Mouse (Mus musculus) MEL-GATA-1-ER (cell line): ENCODE results near the gene Mag.
"Not testable (repeated sequence)": the region's sequence is repeated elsewhere in the genome, so short reads cannot be mapped to it uniquely, and the experiment has no call there.

ENCODE experiments used
- DNase-seq: peaks from one replicate; pipeline ENCODE4 v3.0.0-alpha.2; 2012; ENCODE audit warnings: low read depth; ENCODE audit errors: extremely low read depth

Gene Mag

DNA sequence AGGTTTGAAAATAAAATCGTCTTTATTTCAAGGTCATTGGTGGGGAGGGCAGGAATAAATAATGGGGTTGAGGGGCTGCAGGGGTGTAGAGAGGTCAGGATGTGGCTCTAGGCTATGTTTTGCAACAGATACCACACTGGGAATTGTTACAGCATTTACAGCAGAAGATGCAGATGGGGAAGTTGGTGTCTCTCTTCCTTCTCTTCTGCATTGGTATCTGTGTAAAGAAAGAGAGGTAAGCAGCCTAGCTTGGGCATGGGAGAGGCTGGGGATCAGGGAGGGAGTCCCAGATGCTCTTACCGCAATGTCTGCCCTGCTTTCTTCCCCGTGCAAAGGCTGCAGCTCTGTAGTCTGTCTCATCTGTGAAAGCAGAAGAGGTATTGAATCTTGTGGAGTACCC is 27.7 kb upstream of the Mag start:
- DNase-seq, result not testable (repeated sequence)

DNA sequence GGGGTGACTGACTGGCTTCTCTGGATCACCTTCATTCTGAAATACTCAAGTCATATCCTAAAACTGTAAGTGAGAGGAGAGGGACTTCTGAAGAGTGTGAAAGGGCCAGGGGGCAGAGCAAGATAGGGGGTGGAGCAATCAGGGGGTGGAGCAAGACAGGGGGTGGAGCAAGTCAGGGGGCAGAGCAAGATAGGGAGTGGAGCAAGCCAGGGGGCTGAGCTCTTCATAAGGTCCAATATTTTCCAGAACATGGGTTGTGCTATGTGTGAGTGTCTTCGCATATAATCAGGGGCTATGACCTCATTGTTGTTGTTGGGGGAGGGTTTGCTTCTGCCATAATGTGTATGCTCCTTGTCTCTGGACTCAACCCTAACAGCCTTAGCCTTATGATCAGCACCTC is 25.4 kb upstream of the Mag start:
- DNase-seq, result not testable (repeated sequence)

DNA sequence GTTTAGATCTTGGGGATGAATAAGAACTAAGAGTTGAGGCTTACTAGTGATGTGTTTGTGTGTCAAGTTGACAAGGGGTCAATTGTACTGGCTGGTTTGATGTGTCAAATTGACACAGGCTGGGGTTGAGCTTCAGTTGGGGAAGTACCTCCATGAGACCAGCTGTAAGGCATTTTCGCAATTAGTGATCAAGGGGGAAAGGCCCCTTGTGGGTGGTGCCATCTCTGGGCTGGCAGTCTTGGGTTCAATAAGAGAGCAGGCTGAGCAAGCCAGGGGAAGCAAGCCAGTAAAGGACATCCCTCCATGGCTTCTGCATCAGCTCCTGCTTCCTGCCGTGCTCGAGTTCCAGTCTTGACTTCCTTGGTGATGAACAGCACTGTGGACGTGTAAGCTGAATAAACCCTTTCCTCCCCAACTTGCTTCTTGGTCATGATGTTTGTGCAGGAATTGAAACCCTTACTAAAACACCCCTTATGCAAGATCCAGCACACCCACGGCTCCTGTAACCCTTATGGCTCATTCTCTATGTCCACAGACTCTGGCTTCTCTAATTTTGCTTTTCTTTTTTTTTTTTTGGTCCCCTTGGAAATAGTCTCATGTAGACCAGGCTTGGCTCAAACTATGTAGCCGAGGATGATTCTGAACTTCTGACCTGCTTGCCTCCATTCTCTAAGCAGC is 20.9 kb upstream of the Mag start:
- DNase-seq, result not testable (repeated sequence)

DNA sequence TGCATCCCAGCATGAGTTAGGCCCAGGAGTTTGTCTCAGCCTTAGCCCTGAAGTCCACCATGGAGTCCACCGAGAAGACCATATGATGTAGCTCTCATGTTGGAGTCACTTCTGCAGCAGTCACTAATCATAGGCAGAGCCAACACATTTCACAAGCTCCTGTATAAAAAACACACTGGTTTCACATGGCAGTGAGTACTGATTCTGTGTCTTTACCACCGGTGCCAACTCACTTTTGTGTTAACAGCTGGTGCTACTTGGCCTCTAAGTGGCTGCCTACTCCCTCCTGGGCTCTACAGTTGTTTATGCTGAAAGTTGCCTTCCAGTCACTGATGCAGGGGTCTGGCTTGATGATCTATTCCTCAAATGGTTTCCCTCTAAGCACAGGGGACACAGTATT is 9.9 kb upstream of the Mag start, which contains the start of gene Hamp2:
Hamp2 (minus strand) TSS at position 101 of the 400 bp plus-strand sequence.
- not testable (repeated sequence) for DNase-seq

DNA sequence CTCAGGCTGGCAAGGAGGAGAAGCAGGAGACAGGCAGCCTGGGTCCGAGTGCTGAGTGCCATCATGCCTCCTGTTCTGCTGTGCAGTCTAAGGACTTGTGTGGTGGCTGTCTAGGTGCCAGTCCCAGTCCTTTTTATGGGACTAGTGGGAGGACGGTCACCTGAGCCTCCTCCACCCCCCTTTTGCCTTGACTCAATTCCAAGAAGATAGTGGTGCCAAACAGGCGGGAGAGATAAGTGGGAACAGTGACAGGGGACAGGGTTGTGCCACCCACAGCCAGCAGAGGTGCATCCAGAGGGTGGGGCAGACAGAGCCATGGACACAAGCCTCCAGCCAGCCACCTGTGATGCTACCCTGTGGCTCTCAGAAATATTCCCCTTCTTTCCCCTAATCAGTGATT is 9.4 kb upstream of the Mag start:
- no peak for DNase-seq

DNA sequence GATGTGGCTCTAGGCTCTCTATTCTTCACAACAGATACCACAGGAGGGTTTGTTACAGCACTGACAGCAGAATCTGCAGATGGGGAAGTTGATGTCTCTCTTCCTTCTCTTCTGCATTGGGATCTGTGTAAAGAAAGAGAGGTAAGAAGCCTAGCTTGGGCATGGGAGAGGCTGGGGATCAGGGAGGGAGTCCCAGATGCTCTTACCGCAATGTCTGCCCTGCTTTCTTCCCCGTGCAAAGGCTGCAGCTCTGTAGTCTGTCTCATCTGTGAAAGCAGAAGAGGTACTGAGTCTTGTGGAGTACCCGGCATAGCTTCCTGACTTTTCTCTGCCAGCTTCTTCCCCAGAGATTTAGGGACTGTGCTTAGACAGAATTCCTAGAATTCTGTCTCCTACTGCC is 7.8 kb upstream of the Mag start:
- DNase-seq, result not testable (repeated sequence)

DNA sequence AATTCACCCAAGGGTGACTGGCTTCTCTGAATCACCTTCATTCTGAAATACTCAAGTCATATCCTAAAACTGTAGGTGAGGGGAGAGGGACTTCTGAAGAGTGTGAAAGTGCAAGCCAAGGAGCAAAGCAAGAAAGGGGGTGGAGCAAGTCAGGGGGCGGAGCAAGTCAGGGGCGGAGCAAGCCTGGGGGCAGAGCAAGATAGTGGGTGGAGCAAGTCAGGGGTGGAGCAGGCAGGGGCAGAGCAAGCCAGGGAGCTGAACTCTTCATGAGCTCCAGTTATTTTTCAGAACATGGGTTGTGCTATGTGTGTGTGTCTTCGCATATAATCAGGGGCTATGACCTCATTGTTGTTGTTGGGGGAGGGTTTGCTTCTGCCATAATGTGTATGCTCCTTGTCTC is 5.5 kb upstream of the Mag start:
- DNase-seq, result peak; percentile 36

DNA sequence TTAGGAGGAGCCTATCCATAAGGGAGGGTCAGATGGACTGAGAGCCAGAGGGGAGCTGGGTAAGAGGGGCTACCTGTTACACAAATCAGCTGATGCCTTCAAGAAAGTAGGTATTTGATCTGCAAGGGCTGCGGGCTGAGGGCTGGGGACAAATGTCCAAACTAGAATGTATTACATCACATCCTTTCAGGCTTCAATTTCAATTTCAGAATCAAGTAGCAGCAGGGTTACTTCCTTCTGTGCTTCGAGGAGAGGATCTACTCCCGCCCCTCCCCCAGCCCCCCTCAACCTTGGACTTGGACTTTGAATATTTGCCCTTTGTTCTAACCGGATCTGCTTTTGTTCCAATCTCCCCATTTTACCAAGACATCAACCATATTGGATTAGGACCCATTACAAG is 2.5 kb upstream of the Mag start:
- no peak for DNase-seq

DNA sequence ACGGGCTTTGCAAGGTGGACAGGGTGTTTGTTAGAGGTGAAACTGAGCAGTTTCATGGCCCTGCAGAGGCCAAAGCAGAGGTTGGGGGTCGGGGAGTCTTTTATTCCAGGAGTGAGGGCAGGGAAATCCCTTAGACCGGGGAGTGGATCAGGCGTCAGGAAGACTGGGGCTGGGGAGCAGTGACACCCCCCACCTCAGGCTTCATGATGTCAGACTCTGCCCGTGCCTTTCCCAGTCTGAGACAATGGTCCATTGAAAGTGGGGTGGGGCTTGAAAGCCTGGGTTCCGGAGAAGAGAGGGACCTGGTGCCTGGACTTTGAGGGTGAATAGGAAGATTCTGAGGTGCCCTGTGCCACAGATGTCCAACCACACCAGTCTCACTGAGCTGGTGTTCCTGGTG is 2.0 kb upstream of the Mag start:
- no peak for DNase-seq

DNA sequence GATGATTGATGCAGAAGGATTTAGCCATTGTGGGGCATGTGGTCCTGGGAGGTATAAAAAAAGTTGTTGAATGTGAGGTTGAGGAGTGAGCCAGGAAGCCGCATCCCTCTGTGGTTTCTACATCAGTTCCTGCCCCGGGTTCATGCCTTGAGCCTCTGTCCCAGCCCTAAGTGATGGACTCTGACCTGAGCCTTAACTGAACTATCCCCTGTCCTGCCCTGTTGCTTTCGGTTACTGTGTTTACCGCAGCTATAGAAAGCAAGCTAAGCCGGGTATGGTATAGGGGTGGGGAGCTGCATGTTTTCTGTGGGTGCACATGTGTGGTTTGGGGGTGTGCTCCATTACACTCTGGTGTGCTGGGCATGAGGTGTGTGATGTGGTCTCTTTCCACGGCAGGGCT is 4.9 kb downstream of the Mag start:
- no peak for DNase-seq

DNA sequence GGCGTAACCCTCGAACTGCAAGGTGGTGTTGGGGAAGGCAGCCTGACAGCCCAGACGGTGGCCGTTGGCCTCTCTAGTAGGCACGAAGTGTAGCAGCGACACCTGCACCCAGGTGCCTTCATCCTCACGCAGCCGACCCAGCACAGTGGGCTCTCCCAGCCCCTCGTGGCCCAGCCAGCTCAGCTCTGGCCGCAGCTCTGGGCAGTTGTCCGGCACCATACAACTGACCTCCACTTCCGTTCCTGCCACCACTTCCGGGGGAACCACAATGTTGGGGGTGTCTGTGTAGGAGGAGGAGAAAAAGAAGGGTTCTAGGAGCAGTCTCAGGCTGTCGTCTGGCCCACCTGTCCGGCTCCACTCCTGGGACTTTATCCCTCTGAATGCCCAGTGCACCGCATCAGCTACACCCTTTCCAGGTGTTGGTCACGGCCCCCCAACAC is 5.7 kb downstream of the Mag start:
- DNase-seq, result no peak

DNA sequence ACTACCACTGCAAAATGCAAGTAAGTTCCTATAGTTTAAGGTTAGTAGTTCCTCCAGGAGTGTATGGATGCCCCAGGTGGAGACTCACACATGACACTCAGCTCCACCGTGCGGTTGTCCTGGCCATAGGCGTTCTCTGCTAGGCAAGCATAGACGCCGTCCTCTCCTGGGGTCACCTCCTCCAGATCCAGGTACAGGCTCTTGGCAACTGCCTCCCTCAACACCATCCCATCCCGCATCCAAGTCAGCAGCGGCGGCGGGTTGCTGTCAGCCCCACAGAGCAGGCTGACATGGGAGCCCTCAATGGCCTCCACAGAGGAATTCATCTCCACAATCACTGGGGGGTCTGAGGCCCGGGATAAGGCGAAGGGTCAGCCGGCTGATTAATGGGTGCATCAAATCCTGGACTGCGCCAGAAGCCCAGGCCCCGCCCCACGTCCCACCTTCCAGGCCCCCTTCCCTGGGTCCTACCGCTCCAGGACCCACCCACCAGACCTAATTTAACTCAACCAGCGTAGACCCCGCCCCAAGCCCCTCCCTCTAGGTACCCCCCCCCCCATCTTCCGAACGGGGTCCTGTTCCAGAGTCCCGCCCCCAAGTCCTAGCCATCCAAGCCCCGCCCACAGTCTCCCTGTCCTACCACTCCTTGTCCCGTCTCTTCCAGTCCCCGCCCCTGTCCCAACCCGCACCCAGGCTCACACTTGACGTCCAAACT is 6.2 kb downstream of the Mag start:
- peak; percentile 22 for DNase-seq

DNA sequence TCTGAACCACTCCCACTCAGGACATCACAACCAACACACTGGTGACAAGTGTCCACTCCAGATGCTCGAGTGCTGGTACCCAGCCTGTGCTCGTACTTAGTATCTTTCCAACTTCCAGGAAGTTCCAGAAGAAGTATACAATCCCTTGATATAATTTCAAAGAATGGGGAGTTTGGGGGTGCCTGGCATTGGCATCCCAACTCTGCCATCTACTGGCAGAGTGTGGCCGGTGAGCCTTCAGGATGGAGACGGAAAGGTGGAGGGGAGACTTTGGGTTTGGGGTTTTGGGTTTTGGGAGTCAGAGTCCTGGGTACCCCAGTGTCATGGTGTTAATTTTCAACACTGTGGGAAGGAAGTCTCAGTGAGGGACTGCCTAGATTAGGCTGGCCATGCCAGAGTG is 10.6 kb downstream of the Mag start:
- DNase-seq, result no peak

DNA sequence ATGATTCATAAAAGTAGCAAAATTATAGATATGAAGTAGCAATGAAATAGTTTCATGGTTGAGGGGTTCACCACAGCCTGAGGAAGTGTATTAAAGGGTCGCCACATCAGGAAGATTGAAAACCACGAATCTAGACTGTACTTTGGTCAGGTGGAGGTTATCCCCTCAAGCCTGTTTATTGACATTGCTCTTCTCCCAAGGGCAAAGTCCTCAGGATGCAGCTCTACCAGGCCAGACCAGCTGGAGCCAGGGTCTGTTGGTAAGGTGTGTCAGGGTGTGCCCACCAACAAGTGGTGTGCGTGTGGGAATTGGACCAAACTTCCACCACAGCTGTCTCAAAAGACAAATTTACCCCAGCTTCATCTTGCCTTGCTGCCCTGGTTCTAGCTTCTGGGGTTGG is 19.5 kb downstream of the Mag start:
- DNase-seq, result no peak

DNA sequence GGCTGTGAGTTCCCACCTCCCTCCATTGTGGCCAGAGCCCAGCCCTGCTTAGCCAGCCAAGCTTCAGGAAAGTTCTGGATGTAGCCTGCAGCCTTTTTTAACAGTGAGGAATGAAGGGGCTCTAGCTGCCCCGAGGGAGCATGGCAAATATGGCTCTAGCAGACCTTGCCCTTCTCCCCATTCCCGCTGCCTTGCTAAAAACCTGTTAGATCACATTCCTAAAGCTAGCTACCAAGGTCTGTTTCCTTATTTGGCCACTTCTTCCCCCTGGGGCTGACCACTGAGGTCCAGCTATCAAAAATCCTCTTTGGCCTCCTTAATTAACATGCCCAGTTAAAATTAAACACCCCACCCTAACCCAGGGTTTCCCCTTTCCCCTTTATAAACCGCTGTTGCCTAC is 22.2 kb downstream of the Mag start:
- DNase-seq, result no peak

DNA sequence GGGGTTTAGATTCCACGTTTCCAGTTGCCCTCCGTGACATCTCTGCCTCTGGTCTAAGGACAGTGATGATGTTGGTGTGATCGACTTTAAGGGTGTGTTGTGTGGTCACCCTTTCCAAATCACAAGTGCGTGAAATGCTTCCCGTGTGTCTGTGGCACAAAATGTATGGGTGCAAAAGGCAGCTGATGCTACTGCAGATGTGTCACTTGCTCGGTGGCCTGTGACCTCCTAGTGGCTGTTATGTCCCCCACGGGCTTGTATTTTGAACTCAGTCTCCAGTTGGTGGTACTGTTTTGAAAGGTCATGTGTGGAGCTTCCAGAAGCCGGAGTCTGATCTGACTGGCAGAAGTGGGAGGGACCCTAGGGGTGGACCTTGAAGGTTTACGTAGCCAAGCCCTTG is 22.9 kb downstream of the Mag start:
- no peak for DNase-seq

DNA sequence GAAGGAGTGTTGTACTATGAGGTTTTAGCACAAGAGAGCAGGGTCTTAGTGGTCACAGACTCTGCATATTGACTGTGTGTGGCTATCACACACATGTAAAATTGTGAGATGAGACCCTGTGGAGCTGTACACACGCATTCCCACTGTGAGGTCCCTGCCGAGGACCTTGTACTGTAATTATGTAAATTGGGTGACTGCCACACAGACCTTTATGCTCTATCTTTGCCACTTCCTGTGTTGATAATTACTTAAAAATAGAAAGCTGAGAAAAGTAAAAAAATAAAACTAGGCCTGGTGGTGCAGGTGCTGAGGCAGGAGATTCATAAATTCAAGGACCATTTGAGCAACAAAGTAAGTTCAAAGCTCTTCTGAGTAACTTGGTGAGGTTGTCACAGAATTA is 24.0 kb downstream of the Mag start:
- no peak for DNase-seq

DNA sequence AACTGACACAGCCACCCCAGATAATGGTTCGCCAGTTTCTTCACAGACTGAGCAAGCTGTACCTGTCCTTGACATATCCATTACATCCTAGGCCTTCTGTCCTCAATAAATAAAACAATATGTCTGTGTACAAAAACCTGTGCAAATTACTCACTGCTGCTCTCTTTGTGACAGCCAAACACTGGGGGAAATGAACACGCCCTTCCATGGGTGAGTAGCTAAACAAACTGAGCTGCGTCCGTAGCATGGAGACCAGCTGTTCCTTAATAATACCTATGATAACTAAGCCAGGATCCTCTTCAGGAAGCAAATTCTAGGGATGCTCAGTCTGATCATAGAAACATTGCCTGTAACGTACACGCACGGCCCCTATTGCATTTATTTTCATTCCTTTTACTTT is 25.9 kb downstream of the Mag start:
- no peak for DNase-seq

DNA sequence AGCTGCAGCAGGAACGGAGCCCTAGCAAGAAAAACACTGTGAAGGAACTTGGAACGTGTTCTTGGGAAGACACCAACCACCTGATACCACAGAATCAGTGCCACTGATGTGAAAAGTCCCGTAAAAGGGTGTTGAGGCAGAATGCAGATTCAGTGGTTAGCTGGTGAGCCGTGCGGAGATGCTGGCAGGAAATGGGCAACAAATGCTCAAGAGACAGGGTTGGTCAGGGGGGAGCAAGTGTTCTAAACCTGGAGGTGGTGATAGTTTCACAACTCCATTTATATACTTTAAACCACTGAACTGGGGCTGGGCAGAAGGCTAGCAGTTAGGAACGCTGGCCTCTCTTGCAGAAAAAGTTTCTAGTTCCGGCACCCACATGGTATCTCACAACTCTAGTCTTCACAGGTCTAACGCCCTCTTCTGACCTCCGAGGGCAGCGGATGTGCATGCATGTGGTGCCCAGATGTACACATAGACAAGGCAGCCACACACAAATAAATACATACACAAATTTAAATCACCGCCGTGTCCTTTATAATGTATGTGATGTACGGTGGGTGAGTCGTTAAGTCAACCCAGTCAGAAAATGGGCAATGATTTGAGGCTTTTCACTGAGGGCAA is 27.0 kb downstream of the Mag start:
- DNase-seq, result no peak

DNA sequence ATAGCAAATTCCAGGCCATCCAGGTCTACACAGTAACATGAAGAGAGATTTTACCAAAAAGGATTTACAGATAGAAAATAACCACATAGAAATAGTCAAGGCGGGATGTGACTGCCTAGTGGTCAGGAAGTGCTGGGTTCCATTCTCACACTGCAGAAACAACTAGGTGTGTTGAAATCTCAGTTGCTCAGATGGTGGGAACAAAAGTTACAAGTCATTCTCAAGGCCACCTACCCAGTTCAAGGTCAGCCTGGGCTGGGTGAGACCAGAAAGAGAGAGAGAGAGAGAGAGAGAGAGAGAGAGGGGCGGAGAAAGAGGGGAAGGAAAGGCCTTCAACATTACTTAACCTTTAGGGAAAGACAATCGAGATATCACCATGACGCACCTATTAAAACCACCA is 27.8 kb downstream of the Mag start:
- DNase-seq, result no peak

DNA sequence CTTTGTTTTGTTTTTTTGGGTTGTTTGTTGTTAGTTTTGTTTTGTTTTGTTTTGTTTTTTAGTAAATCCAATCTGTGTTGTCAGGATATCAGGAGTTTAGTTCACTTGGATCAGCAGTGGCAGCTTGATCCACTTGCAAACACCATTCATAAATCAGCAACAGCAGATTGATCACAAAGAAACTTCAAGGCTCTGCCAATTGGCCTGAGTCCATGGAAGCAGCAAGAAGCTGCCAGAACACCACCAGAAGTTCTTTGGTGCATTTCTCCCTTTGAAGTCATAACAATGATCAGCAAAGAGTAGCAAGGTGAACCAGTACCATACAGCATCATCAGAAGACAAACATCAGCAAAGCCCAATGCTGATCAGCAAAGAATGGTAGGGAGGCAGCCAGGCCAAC is 30.6 kb downstream of the Mag start:
- DNase-seq, result no peak

DNA sequence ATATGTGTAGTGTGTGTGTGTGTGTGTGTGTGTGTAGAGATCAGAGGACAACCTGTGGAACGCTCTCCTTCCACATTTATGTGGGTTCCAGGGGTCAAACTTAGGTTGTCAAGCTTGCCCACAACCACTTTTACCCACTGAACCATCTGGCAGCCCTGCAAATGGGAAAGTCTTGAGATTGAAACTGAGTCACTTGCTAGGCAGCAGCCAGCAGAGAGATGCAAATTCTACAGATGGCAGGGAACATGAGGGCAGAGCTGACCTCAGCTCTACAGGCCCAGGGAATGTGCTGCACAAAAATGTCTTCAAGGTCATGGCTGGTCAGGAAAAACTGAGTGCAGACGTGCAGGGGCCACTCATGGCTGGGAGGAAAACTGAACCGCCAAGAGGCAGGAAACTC is 33.3 kb downstream of the Mag start:
- DNase-seq, result no peak

DNA sequence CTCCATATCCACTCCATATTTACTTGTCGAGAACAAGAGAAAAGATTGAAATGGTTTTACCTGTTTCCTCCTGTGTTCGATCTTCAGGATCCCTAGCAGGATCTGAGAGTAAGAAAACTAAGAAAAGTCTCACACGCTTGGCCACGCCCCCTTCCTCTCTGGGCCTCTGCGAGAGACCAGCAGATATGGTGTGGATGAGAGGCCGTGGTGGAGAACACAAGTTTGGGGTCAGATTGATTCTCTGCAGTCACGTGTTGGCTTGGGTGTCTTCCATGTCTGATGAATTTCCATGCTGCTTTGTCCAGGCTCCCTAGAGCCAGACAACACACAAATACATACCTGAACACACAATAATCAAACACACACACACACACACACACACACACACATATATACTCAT is 34.5 kb downstream of the Mag start, which contains the start of gene Cd22:
Cd22 (minus strand) TSS at position 167 of the 400 bp plus-strand sequence.
- peak; percentile 36 for DNase-seq
